Mouse (Mus musculus) thymus, adult 18-20 months (tissue): ENCODE measurements around the gene Ube2n.

Experiments used
- DNase-seq, 2 experiments: peaks; one replicate each; pipeline ENCODE4 v3.0.0; 2022; ENCODE audit warnings: mixed read lengths in 2 of 2

The Ube2n gene

DNA sequence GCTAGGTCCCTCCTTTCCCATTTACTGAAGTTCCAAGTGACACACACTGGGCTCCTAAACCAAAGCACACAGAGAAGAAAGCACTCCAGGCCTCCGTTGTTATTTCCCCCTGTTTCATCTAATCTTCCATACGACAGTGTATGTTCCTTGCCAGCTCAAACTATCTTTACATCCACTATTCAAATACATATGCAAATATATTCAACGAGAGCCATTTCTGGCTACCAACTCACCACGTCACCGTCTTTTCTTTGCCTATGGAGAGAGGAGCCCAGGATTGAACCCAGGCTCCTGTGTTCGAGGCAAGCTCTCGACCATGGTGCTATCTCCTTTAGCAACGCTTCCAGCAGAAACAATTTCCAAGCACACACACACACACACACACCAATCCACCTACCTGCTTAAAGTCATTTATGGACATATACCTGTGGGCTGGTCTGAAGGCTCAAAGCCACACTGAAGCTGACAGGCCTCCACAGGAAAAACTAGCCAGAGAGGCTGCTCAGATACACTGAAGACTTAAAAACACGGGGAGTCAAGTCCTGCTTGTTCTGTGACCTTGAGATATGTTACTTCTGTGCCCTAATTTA lies 45.5 kb downstream of the Ube2n start:
- DNase-seq: no peak

DNA sequence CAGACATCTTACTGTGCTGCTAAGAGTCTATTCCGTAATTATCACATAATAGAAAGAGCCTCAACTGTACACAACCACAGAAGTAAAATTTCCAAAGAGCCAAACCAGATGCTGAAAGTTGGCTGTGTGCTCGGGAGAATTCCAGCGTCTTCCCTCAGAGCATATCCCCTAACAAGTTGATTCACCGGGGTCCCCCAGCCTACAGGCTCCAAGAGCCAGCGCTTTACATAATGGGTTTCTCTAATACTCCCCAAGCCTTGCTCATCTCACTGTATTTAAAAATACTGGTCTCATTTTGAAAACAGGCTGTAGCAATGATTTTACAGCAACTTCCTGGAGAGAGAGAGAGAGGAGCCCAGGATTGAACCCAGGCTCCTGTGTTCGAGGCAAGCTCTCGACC lies 46.7 kb downstream of the Ube2n start:
- no peak for DNase-seq

DNA sequence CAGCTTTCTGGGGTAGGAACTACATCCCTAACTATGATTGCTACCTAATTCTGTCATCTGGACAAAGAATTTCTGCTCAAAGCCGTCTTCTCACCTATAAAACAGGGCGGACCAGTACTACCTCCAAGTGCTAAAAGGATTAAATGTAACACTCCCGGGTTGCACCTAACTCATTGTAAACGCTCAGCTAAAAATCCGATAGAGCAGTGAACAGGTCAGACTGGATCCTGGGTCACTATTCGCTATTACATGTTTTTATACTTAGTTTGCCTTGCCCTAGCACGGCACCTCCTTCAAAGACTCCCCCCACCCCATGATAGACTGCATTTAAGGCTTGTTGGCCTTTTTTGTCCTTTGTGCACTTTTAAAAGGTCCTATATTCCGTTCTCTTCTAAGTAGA lies 47.5 kb downstream of the Ube2n start:
- DNase-seq: no peak

DNA sequence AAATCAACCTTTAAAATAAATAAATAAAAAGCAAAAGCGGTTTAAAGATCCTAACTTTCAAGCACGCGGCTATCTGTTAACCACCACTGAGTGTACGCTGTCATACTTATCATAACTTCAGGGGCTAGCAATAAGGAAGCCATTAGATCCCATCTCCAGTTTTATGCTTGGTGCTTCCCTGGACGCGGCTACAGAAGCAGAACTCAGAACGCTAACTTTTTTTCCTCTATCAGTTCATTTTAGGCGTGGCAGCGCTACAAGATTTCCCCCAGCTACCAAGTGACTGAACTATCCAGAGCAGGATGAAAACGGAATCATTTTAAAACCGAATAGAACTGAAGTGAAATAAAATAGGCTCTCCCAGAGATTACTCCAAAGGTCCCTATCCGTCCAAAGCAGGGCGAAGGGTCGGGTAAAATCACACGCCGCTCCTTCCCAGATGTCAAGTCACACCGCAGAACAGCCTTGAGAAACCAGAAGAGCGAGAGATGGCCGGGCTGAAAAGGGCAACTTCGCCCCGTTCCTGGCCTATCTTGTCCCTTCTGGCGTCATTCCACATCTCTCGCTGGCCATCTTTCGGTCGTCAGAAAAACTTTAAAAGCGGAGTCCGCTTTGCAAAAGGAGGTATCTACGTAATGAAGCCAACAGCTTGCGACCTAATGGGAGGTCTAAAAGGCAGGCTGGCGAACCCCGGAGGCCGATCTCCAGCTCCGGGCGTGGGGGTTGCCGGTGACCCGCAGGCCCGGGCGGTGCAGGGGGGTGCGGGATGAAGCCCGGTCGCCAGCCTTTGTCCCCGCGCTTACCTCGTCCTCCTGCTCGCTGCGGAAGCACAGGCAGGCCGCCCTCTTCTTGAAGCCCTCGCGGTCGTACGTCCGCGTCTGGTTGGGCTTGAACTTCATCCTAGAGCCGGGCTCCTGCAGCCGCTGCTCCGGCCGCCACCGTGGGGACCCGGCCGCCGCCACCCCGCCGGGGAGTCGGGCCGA lies 48.2 kb downstream of the Ube2n start:
- DNase-seq: peak; percentile 33 to 47

DNA sequence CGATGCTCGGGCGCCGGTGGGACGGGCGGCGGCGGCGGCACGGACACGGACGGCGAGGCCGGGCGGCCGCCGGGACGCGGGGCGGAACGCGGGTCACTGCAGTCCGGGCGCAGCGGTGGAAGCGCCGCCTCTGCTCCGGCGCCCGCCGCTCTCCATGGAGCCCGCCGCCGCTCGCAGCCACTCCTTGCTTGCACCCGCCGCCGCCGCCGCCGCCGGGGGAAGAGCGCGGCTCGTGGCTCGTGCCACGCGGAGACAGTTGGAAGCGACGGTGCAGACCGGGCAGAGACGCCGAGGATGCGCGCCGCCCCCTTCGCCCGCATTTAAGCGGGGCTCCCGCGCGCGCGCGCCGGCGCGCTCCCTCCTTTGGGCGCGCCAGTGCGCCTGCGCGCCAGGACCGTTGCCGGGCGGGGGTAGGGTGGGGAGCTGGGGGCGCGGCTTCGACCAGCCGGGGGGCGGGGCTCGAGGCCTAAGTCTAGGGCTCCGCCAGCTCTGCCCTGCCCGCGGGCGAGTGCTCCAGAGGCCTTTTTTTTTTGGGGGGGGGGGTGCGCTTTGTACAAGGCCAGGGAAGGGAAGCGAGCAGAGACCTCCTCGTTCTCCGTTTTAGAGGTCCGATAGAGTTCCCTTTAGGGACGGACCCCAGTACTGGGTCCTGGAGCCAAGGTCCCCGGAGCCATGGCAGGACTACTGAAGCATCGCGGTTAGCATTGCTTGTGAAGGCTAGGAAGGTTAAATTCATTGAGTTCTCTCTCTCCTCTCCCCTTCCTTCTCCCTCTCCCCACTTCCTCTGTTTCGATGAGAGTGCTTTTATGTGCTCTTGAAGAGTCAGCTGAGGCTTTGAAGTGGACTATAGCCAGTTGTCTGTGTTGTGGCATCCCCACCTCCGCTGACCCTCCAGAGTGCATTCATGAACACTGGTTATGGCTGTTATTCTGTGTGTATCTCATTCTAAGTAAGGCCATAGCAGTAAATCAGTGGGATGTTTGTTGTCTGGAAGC lies 49.2 kb downstream of the Ube2n start, which contains the start of gene Nudt4:
Nudt4 (minus strand) TSS at position 296 of the 995 bp plus-strand sequence.
- peak; percentile 73 for DNase-seq

DNA sequence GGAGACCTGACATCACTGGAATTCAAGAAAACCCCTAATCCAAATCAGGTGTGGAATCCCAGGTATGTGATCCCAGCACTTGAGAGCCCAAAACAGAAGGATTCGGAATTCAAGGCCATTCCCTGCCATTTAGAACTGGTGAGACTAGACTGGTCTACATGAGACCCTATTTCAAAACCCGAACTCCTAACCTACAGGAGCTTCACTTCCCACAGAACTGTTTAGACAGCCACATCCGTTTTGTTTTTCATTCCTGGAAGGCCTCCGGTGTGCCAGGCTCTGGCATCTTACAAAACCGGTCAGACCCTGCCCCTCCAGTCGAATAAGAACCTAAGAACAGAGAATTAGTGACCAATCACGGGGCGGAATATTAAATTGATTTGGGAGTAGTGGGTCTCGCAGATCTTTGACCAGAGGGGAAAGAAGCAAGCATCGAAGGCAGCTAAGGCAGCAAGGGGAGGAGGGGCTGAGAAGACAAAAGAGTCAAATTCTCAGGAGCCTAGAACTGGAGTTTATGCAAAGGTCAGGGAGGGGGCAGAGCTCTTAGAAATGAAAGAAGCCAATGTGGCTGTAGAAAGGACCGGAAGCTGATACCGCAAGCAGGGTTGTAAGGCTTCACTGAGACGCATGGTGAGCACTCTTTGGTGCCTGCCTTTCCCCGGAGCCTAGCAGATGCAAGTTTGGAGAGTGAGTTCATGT lies 50.4 kb downstream of the Ube2n start:
- DNase-seq: no peak

DNA sequence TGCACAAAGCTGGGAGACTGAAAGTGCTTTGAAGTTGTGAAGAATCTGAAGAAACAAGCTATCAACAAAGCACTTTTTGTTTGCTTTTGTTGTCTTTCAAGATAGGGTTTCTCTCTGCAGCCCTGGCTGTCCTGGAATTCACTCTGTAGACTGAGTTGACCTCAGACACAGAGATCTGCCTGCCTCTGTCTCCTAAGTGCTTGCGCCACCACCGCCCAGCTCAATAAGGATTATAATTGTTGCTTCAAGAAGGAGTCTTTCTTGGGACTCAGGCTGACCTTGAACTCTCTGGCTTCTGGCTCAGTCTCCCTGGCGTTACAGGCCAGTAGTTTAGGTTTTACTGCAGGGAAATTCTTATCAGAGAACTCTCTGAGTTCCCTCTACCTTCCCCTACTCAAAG lies 51.8 kb downstream of the Ube2n start:
- DNase-seq: no peak

DNA sequence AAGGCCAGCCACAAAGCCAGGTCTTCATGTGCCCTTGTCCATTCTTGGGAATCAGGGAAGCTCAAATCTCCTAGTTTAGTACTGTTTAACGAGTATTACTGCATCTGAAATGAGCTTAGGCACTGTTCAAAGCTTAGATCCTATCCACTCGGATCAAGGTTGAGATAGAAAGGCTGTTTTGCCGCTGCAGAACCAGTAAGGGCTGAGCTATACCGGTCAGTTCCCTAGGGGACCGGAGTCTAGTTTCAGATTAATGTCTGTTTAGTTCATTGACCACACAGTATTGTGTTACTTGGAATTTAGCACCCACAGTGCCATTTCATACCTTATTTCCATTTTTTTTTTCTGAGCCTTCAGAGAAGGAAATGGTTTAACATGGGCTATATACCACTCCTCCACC lies 52.6 kb downstream of the Ube2n start:
- DNase-seq: no peak

DNA sequence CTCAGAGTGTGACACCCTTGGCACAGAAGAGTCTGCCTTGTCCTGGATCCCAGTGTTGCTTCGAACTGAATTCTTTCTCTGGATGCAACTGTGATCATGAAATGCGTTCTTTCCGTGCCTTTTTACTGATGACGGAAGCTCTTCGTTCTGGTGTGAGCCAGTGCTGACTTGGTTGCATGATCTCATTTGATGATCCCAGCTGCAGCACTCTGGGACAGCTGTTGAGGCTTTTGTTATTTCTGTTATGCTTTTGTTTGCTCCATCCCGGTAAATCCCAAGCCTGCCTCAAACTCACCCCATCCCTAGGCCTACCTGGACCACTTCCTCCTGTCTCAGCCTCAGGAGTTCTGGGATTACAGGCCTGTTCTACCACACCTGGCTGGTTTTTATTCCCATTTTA lies 53.1 kb downstream of the Ube2n start:
- DNase-seq: no peak

DNA sequence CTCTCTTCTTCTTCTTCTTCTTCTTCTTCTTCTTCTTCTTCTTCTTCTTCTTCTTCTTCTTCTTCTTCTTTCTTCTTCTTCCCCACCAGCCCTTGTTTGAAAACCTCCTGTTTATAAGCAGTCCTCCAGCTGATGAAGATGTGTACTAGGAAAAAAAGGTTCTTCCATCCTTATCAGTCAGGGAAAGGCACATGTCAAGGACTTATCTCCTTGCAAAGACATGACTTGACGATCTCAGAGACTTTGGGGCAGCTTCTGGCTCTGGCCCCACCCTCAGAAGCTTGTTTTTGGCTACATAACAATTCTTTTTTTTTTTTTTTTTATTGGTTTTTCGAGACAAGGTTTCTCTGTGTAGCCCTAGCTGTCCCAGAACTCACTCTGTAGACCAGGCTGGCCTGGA lies 54.5 kb downstream of the Ube2n start:
- DNase-seq: no peak

DNA sequence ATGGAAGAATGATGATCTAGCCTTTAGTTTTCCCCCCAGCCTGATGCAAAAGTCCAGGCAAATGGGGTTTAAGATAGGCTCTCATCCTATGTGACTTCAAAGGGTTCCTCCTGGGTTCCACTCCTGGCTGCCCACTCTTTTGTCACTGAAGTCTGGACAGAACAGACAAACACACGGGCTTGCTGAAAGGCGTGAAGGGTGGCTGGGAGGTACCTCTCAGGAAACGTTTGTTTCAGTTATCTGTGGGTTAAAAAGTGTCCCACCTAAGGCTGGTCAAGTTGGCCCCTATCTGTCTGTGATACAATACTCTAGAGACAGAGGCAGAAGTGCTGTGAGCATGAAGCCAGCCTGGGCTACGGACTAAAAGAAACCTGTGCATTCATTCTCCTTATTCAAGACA lies 60.0 kb downstream of the Ube2n start:
- DNase-seq: no peak

DNA sequence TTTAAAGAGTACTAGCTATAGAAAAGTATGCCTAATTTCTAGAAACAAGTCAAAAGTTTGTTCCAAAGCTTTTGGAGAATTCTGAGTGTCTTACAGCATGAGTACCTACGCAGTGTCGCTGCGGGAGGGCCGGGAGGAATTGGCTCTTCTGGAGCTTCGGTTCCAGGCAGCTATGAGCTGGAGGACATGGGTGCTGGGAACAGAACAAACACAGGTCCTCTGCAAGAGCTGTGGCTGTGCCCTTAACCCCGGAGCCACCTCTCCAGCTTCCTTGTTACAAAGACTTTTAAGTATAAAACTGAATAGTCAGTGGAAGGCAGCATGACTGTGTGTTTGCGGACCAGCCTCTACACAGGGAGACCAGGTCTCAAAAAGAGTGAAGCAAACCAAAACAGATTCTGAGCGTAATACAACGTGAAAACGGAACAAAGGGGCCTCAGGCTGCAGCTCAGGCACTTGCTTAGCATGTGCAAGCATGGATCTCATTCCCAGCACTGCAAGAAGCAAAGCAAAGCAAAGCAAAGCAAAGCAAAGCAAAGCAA lies 61.0 kb downstream of the Ube2n start:
- no peak for DNase-seq

DNA sequence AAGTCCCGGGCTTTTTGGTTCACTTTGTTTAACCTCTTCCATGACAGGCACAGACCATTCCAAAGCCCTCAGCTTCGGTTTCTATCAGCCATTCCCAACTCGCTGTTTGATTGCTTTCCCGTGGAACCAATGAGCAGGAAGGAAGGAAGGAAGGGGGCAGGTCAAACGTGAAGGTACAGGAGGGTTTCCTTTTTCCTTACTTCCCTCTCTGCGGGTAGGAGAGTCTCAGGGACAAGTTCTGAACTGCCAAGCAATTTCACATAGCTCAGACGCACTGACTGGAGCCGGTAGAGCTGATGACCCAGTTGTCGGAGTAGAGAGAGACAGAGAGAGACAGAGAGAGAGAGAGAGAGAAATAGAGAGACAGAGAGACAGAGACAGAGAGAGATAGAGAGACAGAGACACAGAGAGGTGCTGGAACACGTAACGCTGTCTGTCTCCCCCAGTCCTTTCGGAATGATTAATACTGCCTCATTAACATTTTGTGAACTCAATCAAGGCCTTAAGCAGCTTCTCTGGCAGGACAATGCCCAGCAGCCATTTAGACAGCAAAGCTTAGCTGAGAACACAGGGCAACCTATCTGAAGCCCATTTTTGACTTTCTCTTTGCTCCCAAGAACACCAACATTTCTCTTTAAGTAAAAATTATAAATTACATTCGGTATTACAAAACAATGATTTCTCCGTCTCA lies 62.1 kb downstream of the Ube2n start:
- no peak for DNase-seq

DNA sequence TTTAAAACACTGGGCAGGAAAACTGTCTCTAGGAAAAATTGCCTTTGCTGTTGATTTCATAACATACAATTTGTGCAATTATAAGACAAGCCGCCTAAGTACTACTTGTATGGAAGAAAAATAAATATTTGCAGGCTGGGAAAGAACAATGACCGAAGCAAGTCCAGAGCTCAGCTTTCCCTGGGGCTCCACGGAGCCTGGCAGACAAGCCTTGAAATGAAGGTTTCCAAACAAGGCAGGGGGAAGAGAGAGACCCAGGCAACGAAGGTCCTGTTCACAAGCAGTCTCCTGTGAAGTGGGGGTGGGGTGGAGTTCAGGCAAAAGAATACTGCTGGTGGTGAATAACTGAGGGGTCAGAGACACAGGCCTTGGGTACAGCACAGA lies 62.6 kb downstream of the Ube2n start:
- no peak for DNase-seq

DNA sequence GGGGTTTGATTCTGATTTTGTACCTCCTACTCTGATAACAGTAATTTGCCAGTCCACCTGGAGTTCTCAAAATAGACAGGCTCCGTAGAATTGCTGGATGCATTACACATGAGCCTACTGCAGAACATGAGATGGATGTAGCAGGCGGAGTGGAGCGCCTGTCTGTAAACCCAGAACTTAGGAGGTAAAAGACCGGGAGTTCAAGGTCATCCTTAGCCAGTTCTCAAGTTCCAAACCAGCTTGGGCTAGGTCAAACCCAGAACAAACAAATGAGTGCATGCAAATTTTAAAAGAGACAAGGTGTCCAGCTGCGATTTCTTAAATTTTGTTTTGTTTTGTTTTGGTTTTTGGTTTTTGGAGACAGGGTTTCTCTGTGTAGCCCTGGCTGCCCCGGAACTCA lies 70.6 kb downstream of the Ube2n start:
- DNase-seq: no peak

DNA sequence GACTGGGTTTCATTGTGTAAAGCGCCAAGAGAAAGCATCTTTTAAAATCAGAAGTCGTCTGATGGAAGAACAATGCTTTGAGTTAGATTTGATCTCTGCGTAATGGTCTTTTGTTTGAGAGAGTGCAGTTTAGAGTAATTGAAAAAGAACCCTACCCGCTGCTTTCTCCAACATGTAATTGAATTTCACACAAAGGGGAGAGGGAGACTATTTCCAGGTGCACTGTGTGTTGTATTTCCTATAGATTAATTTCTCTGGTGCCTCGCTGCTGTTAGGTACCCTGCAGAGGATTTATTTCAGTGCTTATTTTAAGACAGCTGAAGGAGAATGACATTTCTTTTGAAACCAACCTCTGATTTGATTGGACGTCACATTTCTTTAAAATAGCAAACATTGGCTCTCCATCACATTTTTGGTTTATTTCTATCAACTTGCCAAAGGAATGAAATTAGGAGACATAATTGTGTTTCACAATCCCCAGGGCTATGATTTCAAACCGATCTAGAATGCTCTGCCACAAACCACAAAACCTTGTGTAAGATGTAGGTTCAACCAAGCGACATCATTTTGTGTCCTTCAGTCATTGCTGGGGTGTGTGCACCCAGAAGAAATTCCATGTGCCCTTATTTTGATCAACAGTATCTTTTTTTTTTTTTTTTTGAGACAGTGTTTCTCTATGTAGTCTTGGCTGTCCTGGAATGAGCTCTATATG lies 72.7 kb downstream of the Ube2n start:
- DNase-seq: no peak

DNA sequence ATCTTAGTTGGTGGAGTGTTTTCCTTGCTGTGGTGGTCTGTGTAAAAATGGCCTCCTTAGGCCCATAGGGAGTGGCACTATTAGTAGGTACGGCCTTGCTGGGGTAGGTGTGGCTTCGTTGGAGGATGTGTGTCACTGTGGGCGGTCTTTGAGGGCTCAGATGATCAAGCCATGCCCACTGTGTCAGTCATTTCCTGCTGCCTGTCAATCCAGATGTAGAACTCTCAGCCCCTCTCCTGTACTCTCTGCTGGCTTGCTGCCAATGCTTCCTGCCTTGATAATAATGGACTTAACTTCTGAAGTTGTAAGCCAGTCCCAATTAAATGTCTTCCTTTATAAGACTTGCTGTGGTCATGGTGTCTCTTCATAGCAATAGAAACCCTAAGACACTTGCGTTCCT lies 74.3 kb downstream of the Ube2n start:
- no peak for DNase-seq

DNA sequence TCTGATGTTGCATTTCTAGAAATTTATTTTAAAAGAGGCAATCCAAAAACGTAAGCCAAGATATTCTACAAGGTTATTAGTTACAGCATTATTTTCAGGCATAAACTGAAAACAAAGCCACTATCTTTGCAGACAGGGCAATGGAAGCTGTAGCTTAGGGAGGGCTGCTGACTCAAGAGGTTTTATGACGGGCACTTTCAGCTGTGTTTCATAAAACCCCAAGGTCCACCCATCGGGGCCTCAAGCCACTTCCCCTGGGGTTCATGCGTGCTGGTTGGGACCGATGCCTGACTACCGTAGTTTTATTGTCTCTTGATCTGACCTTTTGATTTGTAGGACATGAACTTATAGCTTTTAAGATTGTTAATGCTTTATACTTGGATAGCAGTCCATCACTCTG lies 75.3 kb downstream of the Ube2n start:
- no peak for DNase-seq

DNA sequence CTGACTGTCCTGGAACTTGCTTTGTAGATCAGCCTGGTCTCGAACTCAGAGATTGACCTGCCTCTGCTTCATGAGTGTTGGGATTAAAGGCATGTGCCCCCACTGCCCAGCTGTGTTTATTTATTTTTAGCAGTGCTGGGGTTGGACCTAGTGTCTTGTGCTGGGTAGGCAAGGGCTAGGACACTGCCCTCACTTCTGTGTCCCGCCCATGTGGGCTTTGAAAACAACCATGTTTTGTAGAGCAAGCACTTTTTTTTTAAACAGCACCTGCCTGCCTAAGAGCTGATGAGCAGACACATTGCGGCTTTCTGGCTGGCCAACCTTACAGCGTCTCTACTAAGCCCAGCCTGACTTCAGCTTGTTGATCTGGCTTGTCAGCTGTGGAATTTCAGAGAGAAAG lies 76.3 kb downstream of the Ube2n start:
- no peak for DNase-seq

DNA sequence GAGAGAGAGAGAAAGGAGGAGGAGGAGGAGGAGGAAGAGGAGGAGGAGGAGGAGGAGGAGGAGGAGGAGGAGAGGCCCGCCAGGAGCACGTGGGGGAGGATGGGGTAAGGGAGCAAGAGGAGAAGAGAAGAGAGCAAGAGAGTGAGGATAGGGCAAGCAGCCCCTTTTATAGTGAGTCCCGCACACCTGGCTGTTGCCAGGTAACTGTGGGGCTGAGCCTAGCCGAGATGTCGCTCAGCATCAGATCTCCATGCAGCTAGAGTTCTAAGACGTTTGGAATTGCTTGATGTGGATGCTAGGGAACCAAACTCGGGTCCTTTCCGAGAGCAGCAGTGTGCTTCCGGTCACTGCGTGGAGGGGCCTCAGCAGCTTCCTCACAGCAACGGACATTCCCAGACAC lies 79.5 kb downstream of the Ube2n start:
- DNase-seq: no peak
